Mouse (Mus musculus) monocyte, adult 2 months (primary cell): ENCODE results near the gene Rock2.

ENCODE experiments used
- DNase-seq, 2 experiments: peaks; one replicate each; pipeline ENCODE4 v3.0.0; 2022; ENCODE audit warnings: low spot score in 2 of 2, low read depth in 1 of 2

Rock2 gene

GRCm38 (mm10) chr12:16898221-16898620 is 3.5 kb downstream of the Rock2 start:
- DNase-seq = no peak

- no peak for DNase-seq
Observed at GRCm38 (mm10) chr12:16898790-16899189, 4.1 kb downstream of the Rock2 start.

- no peak for DNase-seq
Observed at GRCm38 (mm10) chr12:16900625-16901222, 6.0 kb downstream of the Rock2 start.

- DNase-seq = no peak
Observed at GRCm38 (mm10) chr12:16903949-16904635, 9.4 kb downstream of the Rock2 start.

- no peak for DNase-seq
Observed at GRCm38 (mm10) chr12:16907282-16907846, 12.7 kb downstream of the Rock2 start.

GRCm38 (mm10) chr12:16907953-16908648 is 13.4 kb downstream of the Rock2 start:
- no peak for DNase-seq

- no peak for DNase-seq
Observed at GRCm38 (mm10) chr12:16911524-16911923, 16.8 kb downstream of the Rock2 start.

GRCm38 (mm10) chr12:16912600-16912999 is 17.9 kb downstream of the Rock2 start:
- no peak for DNase-seq

GRCm38 (mm10) chr12:16920186-16920860 is 25.6 kb downstream of the Rock2 start:
- DNase-seq = no peak

GRCm38 (mm10) chr12:16927889-16928288 is 33.2 kb downstream of the Rock2 start:
- no peak for DNase-seq

- DNase-seq = no peak
Observed at GRCm38 (mm10) chr12:16934423-16934822, 39.7 kb downstream of the Rock2 start.

- DNase-seq = no peak
Observed at GRCm38 (mm10) chr12:16941976-16942375, 47.3 kb downstream of the Rock2 start.

GRCm38 (mm10) chr12:16948239-16948638 is 53.5 kb downstream of the Rock2 start:
- DNase-seq = no peak

GRCm38 (mm10) chr12:16958851-16959250 is 64.2 kb downstream of the Rock2 start:
- DNase-seq = no peak

GRCm38 (mm10) chr12:16963354-16963753 is 68.7 kb downstream of the Rock2 start:
- DNase-seq = no peak

- DNase-seq = no peak
Observed at GRCm38 (mm10) chr12:16966811-16967210, 72.1 kb downstream of the Rock2 start.

GRCm38 (mm10) chr12:16977120-16977519 is 82.4 kb downstream of the Rock2 start:
- no peak for DNase-seq

GRCm38 (mm10) chr12:16985778-16986177 is 91.1 kb downstream of the Rock2 start:
- no peak for DNase-seq

- no peak for DNase-seq
Observed at GRCm38 (mm10) chr12:16991376-16991775, 96.7 kb downstream of the Rock2 start.

GRCm38 (mm10) chr12:16992355-16992754 is 97.7 kb downstream of the Rock2 start:
- no peak for DNase-seq

GRCm38 (mm10) chr12:16994291-16994690 is 99.6 kb downstream of the Rock2 start:
- no peak for DNase-seq
